Mouse (Mus musculus) spleen, embryonic (tissue): ENCODE results near the gene Tpp1.
"Not testable (repeated sequence)": the region's sequence is repeated elsewhere in the genome, so short reads cannot be mapped to it uniquely, and the experiment has no call there.

ENCODE experiments used
- CTCF ChIA-PET: fragments of 350-600 bp; sonication (Branson Sonifier 250); formaldehyde crosslinking; loops from one replicate; lab custom pipeline; 2022; lab: Charles Lee

The Tpp1 gene

GRCm38 (mm10) chr7:105762517-105763270, 10.7 kb upstream of the Tpp1 start:
- CTCF ChIA-PET = no interaction called here

GRCm38 (mm10) chr7:105761813-105762484, 9.9 kb upstream of the Tpp1 start:
- CTCF ChIA-PET = no interaction called here

GRCm38 (mm10) chr7:105753281-105753680, 1.2 kb upstream of the Tpp1 start:
- CTCF ChIA-PET = no interaction called here

- CTCF ChIA-PET = interaction anchor here (0.6 to 1.1 kb wide), 2 partner anchors 9 to 13 kb away, joined by 3 to 7 read pairs; partner anchors contain the start of gene Taf10
Observed at GRCm38 (mm10) chr7:105752716-105753115, 681 bp upstream of the Tpp1 start.

- CTCF ChIA-PET = no interaction called here
Observed at GRCm38 (mm10) chr7:105747776-105748175, 4.3 kb downstream of the Tpp1 start.

GRCm38 (mm10) chr7:105743926-105744590, 8.0 kb downstream of the Tpp1 start, which contains the start of gene Taf10:
TSS of gene Taf10 (minus strand) at chr7:105744361.
- CTCF ChIA-PET = interaction anchor here (1.1 kb wide), 1 partner anchor 8 kb away, joined by 3 read pairs; the partner anchor contains the start of gene Tpp1

DNA sequence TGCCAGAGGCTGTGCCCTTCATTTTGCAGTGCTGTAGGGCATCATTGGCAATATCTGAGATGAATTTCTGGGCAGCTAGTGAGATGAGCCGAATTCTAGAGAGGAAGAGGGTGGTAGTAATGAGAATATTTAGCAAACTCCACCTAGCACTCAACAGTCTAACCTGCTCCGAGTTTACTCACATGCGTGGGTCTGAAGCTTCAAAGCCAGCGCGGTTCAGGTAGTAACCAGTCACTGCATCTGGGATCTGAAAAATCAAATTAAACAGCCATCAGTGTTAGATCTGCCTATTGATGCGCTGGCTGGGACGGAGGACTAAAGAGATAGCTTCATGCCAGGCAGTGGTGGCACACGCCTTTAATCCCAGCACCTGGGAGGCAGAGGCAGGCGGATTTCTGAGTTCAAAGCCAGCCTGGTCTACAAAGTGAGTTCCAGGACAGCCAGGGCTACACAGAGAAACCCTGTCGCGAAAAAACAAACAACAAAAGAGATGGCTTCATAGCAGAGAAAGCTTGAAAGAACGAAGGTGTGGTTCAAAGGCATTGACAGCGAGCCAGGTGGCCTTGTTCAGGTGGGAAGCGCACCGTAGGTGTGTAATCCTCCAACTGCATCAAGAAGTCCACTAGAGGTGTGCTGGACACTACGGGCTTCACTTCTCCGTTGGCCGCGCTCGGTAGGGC, 8.6 kb downstream of the Tpp1 start:
- CTCF ChIA-PET = interaction anchor here (1.1 kb wide), 1 partner anchor 9 kb away, joined by 3 read pairs; the partner anchor contains the start of gene Tpp1

DNA sequence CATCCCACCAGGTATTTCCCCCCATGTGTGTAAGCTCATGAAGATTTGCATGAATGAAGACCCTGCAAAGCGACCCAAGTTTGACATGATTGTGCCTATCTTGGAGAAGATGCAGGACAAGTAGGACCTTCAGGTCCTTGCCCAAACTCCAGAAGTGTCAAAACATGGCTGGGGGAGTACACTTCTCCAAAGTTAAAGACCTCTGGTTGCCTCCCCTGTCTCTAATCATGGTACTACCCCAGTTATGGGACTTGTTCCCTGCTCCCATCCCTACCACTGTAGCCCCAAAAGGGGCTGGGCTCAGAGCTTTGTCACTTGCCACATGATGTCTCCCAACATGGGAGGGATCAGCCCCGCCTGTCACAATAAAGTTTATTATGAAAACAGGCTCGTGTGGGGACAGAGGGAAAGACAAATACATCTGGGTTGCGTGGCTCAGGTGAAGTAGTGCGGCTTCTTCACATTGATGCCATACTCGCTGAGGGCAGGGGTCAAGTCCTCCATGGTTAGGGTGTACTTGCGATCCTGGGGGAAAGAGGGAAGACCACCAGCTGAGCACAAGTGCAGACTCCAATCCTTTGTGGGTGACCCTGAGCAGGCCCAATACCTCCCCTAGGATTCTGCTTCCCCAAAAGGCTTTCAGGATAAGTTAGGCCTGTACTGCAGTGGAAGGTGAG, 9.4 kb downstream of the Tpp1 start:
- CTCF ChIA-PET = not testable (repeated sequence)

- CTCF ChIA-PET = no interaction called here
Observed at GRCm38 (mm10) chr7:105741978-105742377, 10.1 kb downstream of the Tpp1 start.

GRCm38 (mm10) chr7:105740851-105741250, 11.2 kb downstream of the Tpp1 start:
- CTCF ChIA-PET = no interaction called here

DNA sequence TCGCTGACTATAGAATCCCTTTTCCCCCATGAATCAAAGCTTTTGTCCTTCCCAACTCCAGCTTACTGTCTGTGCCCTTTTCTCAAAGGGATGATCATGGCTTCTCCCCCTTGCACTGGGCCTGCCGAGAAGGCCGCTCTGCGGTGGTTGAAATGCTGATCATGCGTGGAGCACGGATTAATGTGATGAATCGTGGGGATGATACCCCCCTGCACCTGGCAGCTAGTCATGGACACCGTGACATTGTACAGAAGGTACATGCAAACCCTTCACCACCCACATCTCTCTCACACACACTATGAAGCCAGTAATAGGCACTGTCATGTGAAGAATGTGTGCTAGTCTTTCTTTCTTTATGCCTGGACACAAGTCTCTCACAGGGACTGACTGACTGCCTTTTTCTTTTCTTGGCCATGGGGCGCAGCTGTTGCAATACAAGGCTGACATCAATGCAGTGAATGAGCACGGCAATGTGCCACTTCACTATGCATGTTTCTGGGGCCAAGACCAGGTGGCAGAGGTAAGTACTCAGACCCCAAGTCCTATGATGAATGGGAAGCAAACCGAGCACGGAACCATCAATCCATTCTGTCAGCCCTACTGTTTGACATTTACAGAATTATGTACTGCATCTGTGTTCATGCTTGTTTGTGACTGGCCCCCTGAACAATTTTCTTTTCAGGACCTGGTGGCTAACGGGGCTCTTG, 11.8 kb downstream of the Tpp1 start:
- CTCF ChIA-PET = interaction anchor here (0.9 kb wide), 1 partner anchor 29 kb away, joined by 3 read pairs; no protein-coding TSS in a partner anchor

GRCm38 (mm10) chr7:105738948-105739347, 13.1 kb downstream of the Tpp1 start:
- CTCF ChIA-PET = interaction anchor here (0.6 to 0.9 kb wide), 2 partner anchors 12 to 28 kb away, joined by 3 to 5 read pairs; no protein-coding TSS in a partner anchor

DNA sequence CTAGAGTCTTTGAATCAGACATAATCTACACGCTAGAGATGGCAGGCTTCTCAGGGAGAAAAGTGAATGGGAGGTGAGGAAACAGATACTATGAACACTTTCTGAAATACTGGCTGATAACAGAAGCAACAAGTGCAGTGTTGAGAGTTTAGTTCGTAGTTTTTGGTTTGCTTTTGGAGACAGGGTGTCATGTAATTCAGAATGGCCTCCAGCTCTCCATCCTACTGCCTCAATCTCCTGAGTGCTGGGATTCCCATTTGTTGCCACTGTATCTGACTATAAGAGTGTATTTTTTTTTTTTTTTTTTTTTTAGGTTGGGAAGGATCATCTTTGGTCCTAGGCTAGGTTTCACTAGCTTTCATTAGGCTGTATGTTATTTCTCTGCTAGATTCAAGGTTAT, 13.7 kb downstream of the Tpp1 start:
- CTCF ChIA-PET = interaction anchor here (0.6 kb wide), 2 partner anchors 10 to 12 kb away, joined by 4 to 5 read pairs; no protein-coding TSS in a partner anchor

- CTCF ChIA-PET = interaction anchor here (0.6 kb wide), 1 partner anchor 9 kb away, joined by 4 read pairs; no protein-coding TSS in a partner anchor
Observed at GRCm38 (mm10) chr7:105737648-105738047, 14.4 kb downstream of the Tpp1 start.

- CTCF ChIA-PET = no interaction called here
Observed at GRCm38 (mm10) chr7:105736911-105737521, 15.0 kb downstream of the Tpp1 start, which contains the start of gene Rrp8. TSS of gene Rrp8 (minus strand) at chr7:105737385.

DNA sequence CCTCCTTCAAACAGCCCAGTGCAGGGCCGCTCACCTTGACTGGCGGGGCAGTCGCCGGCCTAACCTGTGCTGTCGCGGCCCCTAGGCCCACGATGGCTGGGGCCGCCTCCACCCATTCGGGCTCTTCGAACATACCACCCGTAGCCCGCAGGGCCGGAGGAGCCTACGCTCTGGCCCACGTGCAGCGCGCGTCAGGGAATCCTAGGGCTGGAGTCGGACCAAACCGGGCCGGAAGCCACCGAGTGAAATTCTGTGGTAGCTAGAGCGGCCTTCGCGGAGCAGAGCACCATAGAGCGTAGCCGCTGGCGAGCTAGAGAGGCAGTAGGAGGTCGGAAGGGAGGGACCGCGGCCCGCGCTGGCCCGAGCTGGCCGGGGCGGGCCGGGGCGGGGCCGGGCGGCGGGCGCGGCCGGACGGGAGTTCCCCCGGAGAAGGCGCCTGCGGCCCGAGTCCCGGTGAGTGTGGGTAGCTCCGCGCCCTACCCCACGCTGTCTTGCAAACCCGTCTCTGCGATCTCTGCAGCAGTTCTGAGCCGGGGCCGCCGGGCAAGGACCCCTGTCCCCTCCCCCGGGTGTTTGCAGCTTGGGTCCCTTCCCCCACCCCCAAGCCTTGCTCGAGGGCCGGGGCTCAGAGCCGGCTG, 15.7 kb downstream of the Tpp1 start, which contains the start of gene Ilk:
TSS of gene Ilk (plus strand) at position 329 of the 638 bp plus-strand sequence.
- CTCF ChIA-PET = no interaction called here

DNA sequence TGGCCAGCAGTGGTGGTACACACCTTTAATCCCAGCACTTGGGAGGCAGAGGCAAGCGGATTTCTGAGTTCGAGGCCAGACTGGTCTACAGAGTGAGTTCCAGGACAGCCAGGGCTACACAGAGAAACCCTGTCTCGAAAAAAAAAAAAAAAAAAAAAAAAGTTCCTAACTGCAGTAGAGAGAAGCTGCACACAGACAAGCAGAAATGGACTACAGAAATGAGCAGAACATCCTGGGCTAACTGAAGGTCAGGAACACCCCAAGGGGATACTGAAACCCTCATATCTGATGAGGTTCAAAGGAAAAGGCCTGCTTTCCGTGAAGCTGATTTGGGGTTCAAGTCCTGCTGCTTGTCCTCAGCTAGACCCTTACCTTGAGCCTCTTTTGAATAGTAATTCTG, 16.6 kb downstream of the Tpp1 start:
- CTCF ChIA-PET = interaction anchor here (0.7 kb wide), 2 partner anchors 31 to 84 kb away, joined by 7 to 8 read pairs; no protein-coding TSS in a partner anchor

- CTCF ChIA-PET = no interaction called here
Observed at GRCm38 (mm10) chr7:105734826-105735225, 17.2 kb downstream of the Tpp1 start.

DNA sequence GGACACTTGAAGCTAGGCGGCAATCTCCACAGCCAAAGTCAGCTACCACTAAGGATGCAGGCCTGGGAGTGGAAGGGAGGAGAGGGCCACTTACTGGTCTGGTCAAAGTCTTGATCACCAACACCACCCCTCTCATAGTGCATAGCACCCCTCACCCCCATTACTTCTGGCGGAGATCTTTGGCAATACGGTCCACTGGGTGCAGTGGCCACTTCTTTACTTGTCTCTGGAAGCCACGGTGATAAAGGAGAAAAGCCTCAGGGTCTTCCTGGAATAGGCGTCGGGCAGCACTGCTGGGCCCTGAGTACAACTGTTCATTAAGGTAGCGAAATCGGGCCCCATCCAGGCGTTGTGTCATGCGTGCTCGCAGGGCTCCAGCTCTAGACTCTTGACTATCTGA, 18.2 kb downstream of the Tpp1 start:
- CTCF ChIA-PET = no interaction called here
